In genomic region chr5:122501101-122502076, GRCm38 (mm10) we compare ENCODE assay signal across 7 mouse cellular contexts. TPM values are rescaled to one million over a fixed set of nuclear protein-coding genes. Genes with fewer than 3 reads are reported as not detected.
A peak's percentile ranks its signal among the peaks of the same experiment; 100 is the strongest.
DNase-seq lines count a peak whose midpoint lies in the region; ATAC-seq and TF ChIP-seq lines count a peak whose summit lies in the region.

No protein-coding gene starts in this region.

- peak overlapping the region; percentile 97 for H3K4me3 ChIP-seq in forebrain, embryonic 12.5 days (replicated peaks)
- peak overlapping the region; percentile 97 for H3K4me3 ChIP-seq in hindbrain, embryonic 11.5 days (ENCODE audit: low read depth, low read length)
- H3K4me3 ChIP-seq in left cerebral cortex, adult 2 months: peak overlapping the region; percentile 91

- peak; percentile 45 for ATAC-seq in forebrain, embryonic 12.5 days (ENCODE audit: low FRiP score)
- peak; percentile 22; the same call in 1 of the 2 replicates for ATAC-seq in hindbrain, embryonic 11.5 days (ENCODE audit: low FRiP score)

- peaks cover 7% of the 10 kb centered on the region; the same call in 1 of the 2 replicates for H3K36me3 ChIP-seq in forebrain, embryonic 12.5 days (replicated peaks)
- H3K36me3 ChIP-seq in hindbrain, embryonic 11.5 days (ENCODE audit: control insufficient read depth, insufficient read depth, low read length): no peaks in the 10 kb centered on the region

- H3K27ac ChIP-seq in forebrain, embryonic 12.5 days: peak overlapping the region; percentile 100
- H3K27ac ChIP-seq in hindbrain, embryonic 11.5 days (ENCODE audit: low read depth, low read length): peak overlapping the region; percentile 99
- H3K27ac ChIP-seq in left cerebral cortex, adult 2 months: peak overlapping the region; percentile 97

- peak overlapping the region; percentile 53 for H3K4me2 ChIP-seq in forebrain, embryonic 12.5 days
- peak overlapping the region; percentile 55 for H3K4me2 ChIP-seq in hindbrain, embryonic 11.5 days (replicated peaks; ENCODE audit: low read depth, low read length)

- H3K4me1 ChIP-seq in forebrain, embryonic 12.5 days: peaks cover 42% of the 10 kb centered on the region
- peaks cover 2% of the 10 kb centered on the region; the same call in 1 of the 2 replicates for H3K4me1 ChIP-seq in hindbrain, embryonic 11.5 days (replicated peaks; ENCODE audit: control insufficient read depth, insufficient read depth, low read length)

- no peak for TF ChIP-seq CTCF in left cerebral cortex, adult 2 months (IDR thresholded peaks at IDR 0.05)

- no peaks in the 10 kb centered on the region for H3K27me3 ChIP-seq in forebrain, embryonic 12.5 days
- H3K27me3 ChIP-seq in hindbrain, embryonic 11.5 days (ENCODE audit: control insufficient read depth, insufficient read depth, low read length): no peaks in the 10 kb centered on the region

- WGBS in forebrain, embryonic 12.5 days: 1% methylated on average over 91 of the region's 113 CpGs
- WGBS in hindbrain, embryonic 11.5 days: under 1% methylated on average over 108 of the region's 113 CpGs

- intact Hi-C loops in left cerebral cortex, adult 2 months (cut with DNase I): loop anchor here (1.0 to 5.0 kb wide), 8 partner anchors 24 to 276 kb away; partner anchors contain the start of gene Camkk2

- H3K9ac ChIP-seq in forebrain, embryonic 12.5 days: peak overlapping the region; percentile 100
- H3K9ac ChIP-seq in hindbrain, embryonic 11.5 days (ENCODE audit: low read depth, low read length): peak overlapping the region; percentile 99

- peak; percentile 58 for DNase-seq in MN1 (ENCODE audit: low spot score)
- DNase-seq in c-Kit-positive CD71-positive TER-119-negative erythroid progenitor cells, embryonic 14.5 days (ENCODE audit: low read depth): peak; percentile 34
- peak; percentile 75 for DNase-seq in hindbrain, embryonic 11.5 days (ENCODE audit: low spot score)
- peak; percentile 49 to 58 for DNase-seq in left cerebral cortex, adult 2 months (ENCODE audit: extremely low spot score in 1 of 2, low spot score in 2 of 2)
- peak; percentile 74 to 79 for DNase-seq in lung, postnatal 4 days
- DNase-seq in right cerebral cortex, postnatal 10 days (ENCODE audit: low spot score in 2 of 2): peak; percentile 58 to 66

- H3K9me3 ChIP-seq in forebrain, embryonic 12.5 days: 0 out of 2 replicates have a peak, but pooled peaks cover under 1% of the 10 kb centered on the region
- no peaks in the 10 kb centered on the region for H3K9me3 ChIP-seq in hindbrain, embryonic 11.5 days (ENCODE audit: control insufficient read depth, low read length)

RNA-seq across cellular contexts. Expression of gene Atp2a2, which starts 0.6 kb away (rescaled TPM):
- polyA plus RNA-seq in forebrain, embryonic 12.5 days (2016; fragmentation: Nextera tagmentation; extraction: Ambion mirVana): 57.9 and 61.2 TPM in 2 replicates
- polyA plus RNA-seq in hindbrain, embryonic 11.5 days (2014; fragmentation: Nextera tagmentation; extraction: Ambion mirVana): 46.5 and 50.2 TPM in 2 replicates
- total RNA-seq in left cerebral cortex, adult 2 months (2021): 100 to 1,000 TPM; 670 to 735 TPM

Comparison
In these comparisons a context has a peak if more than half of its experiments do, and no peak if none do; other contexts are left out.
1. Peak in every context shown above with its lines: DNase-seq, ATAC-seq, H3K4me3 ChIP-seq and H3K27ac ChIP-seq.